Mouse (Mus musculus) adipose tissue, adult 10 weeks (tissue): ENCODE results near the gene Usmg5. TPM values are rescaled to one million over a fixed set of nuclear protein-coding genes. Genes with fewer than 3 reads are reported as not detected.

Source experiments
- polyA plus RNA-seq: library from polyadenylated mRNA; stranded (reverse); fragments of 350-450 nt; fragmentation: Illumina TruSeq; extraction: RNeasy Lipid Tissue Mini Kit (QIAGEN cat#74804); gene quantifications from one replicate; pipeline ENCODE4 v1.2.3, GENCODE M21; 2014; ENCODE audit warnings: low read depth, low replicate concordance

Gene Usmg5
- polyA plus RNA-seq: 509 TPM

DNA sequence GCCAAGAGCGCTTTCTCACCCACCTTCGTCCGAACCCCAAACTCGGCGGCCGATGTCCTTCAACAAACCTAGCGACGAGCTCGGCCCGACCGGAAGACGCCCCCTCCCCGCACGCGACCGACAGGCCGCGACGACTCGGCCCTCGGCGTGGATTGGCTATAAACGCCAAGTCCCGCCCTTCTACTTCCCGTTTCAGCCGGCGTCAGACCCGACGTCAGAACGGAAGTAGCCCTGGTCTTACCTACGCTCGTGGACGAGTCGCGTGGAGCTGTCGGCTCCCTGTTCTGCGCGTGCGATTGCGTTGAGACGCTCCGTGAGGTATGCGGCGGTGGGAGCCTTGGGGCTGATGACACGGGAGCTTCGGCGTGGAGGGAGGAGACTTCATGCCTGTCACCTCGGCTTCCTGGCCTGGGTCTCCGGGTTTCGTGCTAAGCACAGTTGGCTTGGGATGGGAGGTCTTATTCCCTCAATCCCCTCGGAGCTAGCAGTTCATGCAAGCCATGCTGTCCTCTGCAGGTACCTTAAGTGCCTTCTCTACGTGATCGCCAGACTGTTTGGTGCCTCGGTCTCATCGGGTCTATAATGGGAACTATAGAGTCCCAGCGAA lies at the start of gene Usmg5, which contains the start of gene Pdcd11:
Usmg5 (minus strand) TSS at position 98 of the 607 bp plus-strand sequence.
Pdcd11 (plus strand) TSS at position 219 of the 607 bp plus-strand sequence.

DNA sequence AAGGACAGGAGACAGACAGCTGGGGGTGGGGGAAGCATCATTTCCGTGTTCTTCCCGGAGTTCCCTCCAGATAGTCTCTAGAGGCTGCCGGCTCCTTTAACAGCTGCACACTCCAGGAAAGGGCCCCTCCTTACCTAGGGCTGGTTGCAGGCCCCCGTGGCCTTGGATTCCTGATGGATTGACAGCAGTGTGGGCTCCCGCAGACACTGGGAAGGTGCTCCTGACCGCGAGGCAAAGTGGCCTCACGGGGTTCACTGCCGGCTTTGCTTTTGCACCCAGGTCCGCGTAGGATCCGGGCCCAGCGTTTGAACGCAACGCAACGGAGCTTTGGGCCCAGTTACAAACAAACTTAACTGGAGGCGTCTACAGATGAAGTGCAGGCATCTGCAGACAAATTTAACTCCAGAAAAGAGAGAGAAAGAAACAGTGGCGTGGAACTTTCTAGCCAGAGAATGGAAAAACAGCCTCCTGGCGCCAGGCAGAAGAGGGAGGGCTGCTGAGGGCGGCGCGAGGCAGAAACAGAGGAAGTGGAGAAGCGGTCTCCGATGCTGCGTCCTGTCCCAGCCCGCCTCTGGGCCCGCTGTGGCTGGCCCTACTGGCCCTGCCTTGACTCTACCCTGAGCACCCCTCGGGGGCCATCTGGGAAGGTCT lies 47.4 kb upstream of the Usmg5 start, which contains the start of gene Calhm2:
Calhm2 (minus strand) TSS at position 524 of the 651 bp plus-strand sequence.

DNA sequence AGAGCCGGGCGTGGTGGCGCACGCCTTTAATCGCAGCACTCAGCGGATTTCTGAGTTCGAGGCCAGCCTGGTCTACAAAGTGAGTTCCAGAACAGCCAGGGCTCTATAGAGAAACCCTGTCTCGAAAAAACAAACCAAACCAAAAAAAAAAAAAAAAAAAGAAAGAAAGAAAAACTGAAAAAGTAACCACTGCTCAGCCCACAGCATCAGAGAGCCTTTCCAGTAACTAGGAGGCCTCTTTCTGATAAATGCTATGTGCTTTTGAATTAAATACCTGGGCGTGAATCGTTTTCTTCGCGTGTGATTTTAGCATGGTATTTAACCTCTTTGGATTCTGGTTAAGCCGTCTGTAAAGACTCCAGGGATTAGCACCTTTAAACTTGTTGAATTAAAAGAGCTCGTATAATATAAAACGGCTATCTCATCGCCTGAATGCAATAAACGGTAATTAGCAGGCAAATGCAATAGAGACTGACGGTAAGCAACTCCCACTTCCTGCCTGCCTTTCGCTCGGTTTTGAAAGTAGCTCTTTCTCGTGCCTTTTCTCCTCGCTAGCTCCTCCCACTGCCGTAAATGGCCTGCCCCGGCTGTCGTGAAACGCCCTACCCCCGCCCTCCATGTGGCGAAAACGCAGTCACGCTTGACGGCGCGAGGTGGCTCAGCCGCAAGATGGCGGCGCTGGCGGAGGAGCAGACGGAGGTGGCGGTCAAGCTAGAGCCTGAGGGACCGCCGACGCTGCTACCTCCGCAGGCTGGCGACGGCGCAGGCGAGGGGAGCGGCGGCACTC lies 23.2 kb downstream of the Usmg5 start, which contains the start of gene Taf5:
Taf5 (plus strand) TSS at position 651 of the 787 bp plus-strand sequence.

DNA sequence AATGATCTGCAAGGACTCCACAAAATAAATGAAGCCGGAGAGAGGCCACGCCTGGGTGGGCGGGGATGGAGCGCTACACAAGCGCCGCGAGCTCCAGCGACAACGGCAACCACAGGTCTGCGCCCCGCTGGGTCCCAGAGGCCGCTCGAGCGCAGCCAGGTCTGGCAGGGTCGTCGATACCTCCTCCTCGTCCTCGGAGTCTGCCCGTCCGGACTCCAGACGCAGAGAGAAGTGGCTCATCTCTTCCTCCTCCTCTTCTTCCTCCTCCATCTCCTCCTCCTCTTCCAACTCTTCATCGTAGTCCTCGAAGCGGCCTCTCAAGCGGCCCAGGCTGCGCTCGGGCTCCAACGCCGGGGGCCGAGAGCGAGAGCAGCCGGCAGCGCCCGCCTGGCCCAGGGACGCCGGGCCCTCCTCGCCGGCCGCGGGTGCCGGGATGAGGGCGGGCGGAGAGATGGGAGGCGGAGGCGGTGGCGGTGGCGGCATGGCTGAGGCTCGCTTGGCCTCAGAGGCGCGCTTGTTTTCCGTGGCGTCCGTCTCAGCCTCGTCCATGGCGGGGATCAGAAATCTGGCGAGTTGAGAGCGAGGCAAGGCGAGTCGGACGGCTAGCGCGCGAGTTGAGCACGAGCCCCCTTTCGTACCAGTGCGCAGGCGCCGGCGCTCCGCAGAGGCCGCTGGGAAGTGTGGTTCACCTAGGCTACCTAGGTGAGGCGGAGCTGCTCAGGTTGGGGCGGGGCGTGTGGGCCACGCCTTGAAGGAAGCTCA lies 40.0 kb downstream of the Usmg5 start, which contains the start of gene Pcgf6:
Pcgf6 (minus strand) TSS at position 636 of the 762 bp plus-strand sequence.

Other genes with a start within 250 kb of the Usmg5 start
- gene Ina, start 75.9 kb downstream of the Usmg5 start, polyA plus RNA-seq: 1.7 TPM
- gene Nt5c2, start 75.5 kb downstream of the Usmg5 start, polyA plus RNA-seq: 29.9 TPM
- gene Pcgf6, start 39.7 kb downstream of the Usmg5 start, polyA plus RNA-seq: 14.2 TPM
- gene Taf5, start 22.9 kb downstream of the Usmg5 start, polyA plus RNA-seq: 2.2 TPM
- gene Pdcd11, start 121 bp upstream of the Usmg5 start, polyA plus RNA-seq: 11.1 TPM
- gene Calhm2, start 47.6 kb upstream of the Usmg5 start, polyA plus RNA-seq: 4.4 TPM
- not detected for gene Calhm1, start 53.6 kb upstream of the Usmg5 start, polyA plus RNA-seq
- gene Calhm3, start 67.1 kb upstream of the Usmg5 start, polyA plus RNA-seq: not detected
- 3.3 TPM for gene Neurl1a, start 88.2 kb upstream of the Usmg5 start, polyA plus RNA-seq